Mouse (Mus musculus) heart, embryonic 14.5 days (tissue): Measurements from ENCODE around the gene Gm42688. TPM values are rescaled to one million over a fixed set of nuclear protein-coding genes. Genes with fewer than 3 reads are reported as not detected.

Experiments
- ATAC-seq: fragments of 200-750 bp; cut with Nextera tagmentation; 2 replicates; pipeline ENCODE4 v1.8.0; 2017; ENCODE audit warnings: low read depth, moderate TSS enrichment; ENCODE audit not compliant: insufficient number of reproducible peaks, insufficient read depth, low FRiP score
- H3K27ac ChIP-seq, 2 experiments: fragments of 200-500 bp in 1 of 2; fragments of 300-500 bp in 1 of 2; sonication (generic) in 1 of 2; replicated peaks in 1 of 2; 2 replicates each; pipeline ENCODE4 v1.5.1; 2012 to 2014; ENCODE audit warnings: low read depth in 2 of 2, low read length in 2 of 2, control low read depth in 1 of 2, mild to moderate bottlenecking in 1 of 2, mixed read lengths in 1 of 2; ENCODE audit not compliant: control insufficient read depth in 1 of 2, insufficient read depth in 1 of 2
- H3K27me3 ChIP-seq: fragments of 300-500 bp; sonication (generic); 2 replicates; pipeline ENCODE4 v1.6.1; 2014; ENCODE audit warnings: mild to moderate bottlenecking, low read length, control low read depth; ENCODE audit not compliant: control insufficient read depth, insufficient read depth
- H3K36me3 ChIP-seq: fragments of 300-500 bp; sonication (generic); 2 replicates; pipeline ENCODE4 v1.6.1; 2014; ENCODE audit warnings: mild to moderate bottlenecking, control low read depth, low read length, mixed read lengths; ENCODE audit not compliant: control insufficient read depth, insufficient read depth
- H3K4me1 ChIP-seq, 2 experiments: fragments of 200-500 bp in 1 of 2; fragments of 300-500 bp in 1 of 2; sonication (generic) in 1 of 2; 2 replicates each; pipeline ENCODE4 v1.6.1; 2012 to 2014; ENCODE audit warnings: low read length in 2 of 2, control low read depth in 1 of 2, mixed read lengths in 1 of 2; ENCODE audit not compliant: control insufficient read depth in 2 of 2, insufficient read depth in 2 of 2
- H3K4me2 ChIP-seq: fragments of 300-500 bp; sonication (generic); 2 replicates; pipeline ENCODE4 v1.6.1; 2014; ENCODE audit warnings: mild to moderate bottlenecking, low read length
- H3K4me3 ChIP-seq, 2 experiments: fragments of 200-500 bp in 1 of 2; fragments of 300-500 bp in 1 of 2; sonication (generic) in 1 of 2; 2 replicates each; pipeline ENCODE4 v1.5.1; 2012 to 2014; ENCODE audit warnings: low read length in 2 of 2, mild to moderate bottlenecking in 2 of 2, control low read depth in 1 of 2, low read depth in 1 of 2, moderate library complexity in 1 of 2; ENCODE audit not compliant: control insufficient read depth in 1 of 2, insufficient read depth in 1 of 2
- H3K9ac ChIP-seq: fragments of 300-500 bp; sonication (generic); 2 replicates; pipeline ENCODE4 v1.6.1; 2014; ENCODE audit warnings: mild to moderate bottlenecking, low read length
- H3K9me3 ChIP-seq: fragments of 300-500 bp; sonication (generic); 2 replicates; pipeline ENCODE4 v1.6.1; 2016; ENCODE audit warnings: low read length, control low read depth; ENCODE audit not compliant: control insufficient read depth
- WGBS: fragments of 180-500 bp; shearing (Covaris S2); extraction: QIAGEN DNeasy Blood & Tissue Kit; methylation state at CpG from one replicate; pipeline ENCODE4 v1.1.7; 2014; 5-methylcytosine and 5-hydroxymethylcytosine counted together
- polyA plus RNA-seq: library from polyadenylated mRNA; unstranded; fragments of >200 nt; fragmentation: Nextera tagmentation; extraction: Ambion mirVana; gene quantifications from 2 replicates; pipeline ENCODE4 v1.2.1, GENCODE M21; 2014

Gm42688 gene
- polyA plus RNA-seq, 1 experiment from 2014 or later, result 1.3 TPM

- Histone ChIP-seq H3K4me2 (peak overlapping the region; percentile 99), H3K36me3 (peaks cover 32% of the 10 kb centered on the region), H3K4me1 (peaks cover 24 to 33% of the 10 kb centered on the region in 2 experiments), H3K9ac (peak overlapping the region; percentile 90), H3K27me3 (no peaks in the 10 kb centered on the region), H3K27ac (peak overlapping the region; percentile 88 to 89), H3K9me3 (no peaks in the 10 kb centered on the region), H3K4me3 (peak overlapping the region; percentile 74 to 79)
- 2% methylated on average over 49 of the region's 52 CpGs for WGBS
- ATAC-seq, result peak; percentile 6; the same call in 1 of the 2 replicates
Observed at GRCm38 (mm10) chr6:83121863-83122710, 20.7 kb downstream of the Gm42688 start.

- no peak for ATAC-seq
- H3K4me2 ChIP-seq, result no peak overlapping the region
- H3K4me3 ChIP-seq, result no peak overlapping the region
- WGBS, result 83% methylated on average over 5 of the region's 5 CpGs
- H3K4me1 ChIP-seq, result peaks cover 24 to 33% of the 10 kb centered on the region in 2 experiments
- H3K36me3 ChIP-seq, result peaks cover 23% of the 10 kb centered on the region
- no peak overlapping the region for H3K27ac ChIP-seq
- H3K9ac ChIP-seq, result no peak overlapping the region
- no peaks in the 10 kb centered on the region for H3K9me3 ChIP-seq
- H3K27me3 ChIP-seq, result no peaks in the 10 kb centered on the region
Observed at GRCm38 (mm10) chr6:83122961-83123360, 21.5 kb downstream of the Gm42688 start.

- H3K9me3 ChIP-seq, result no peaks in the 10 kb centered on the region
- WGBS, result under 1% methylated on average over 30 of the region's 30 CpGs
- no peaks in the 10 kb centered on the region for H3K27me3 ChIP-seq
- peak overlapping the region; percentile 88 for H3K4me2 ChIP-seq
- peak overlapping the region; percentile 69 to 80 for H3K4me3 ChIP-seq
- no peak for ATAC-seq
- H3K36me3 ChIP-seq, result 0 out of 2 replicates have a peak, but pooled peaks cover 6% of the 10 kb centered on the region
- peak overlapping the region; percentile 81 for H3K9ac ChIP-seq
- H3K4me1 ChIP-seq, result peaks cover 20 to 30% of the 10 kb centered on the region in 2 experiments
- 0 out of 4 replicates have a peak overlapping the region, but pooled peaks of 1 of the 2 experiments have one; percentile 46 for H3K27ac ChIP-seq
Observed at GRCm38 (mm10) chr6:83124851-83125312, 23.5 kb downstream of the Gm42688 start.

GRCm38 (mm10) chr6:83125331-83125730, 23.9 kb downstream of the Gm42688 start, which contains the start of gene Ino80b:
Gene Ino80b (minus strand): TSS chr6:83125431.
- Histone ChIP-seq H3K4me3 (peak within 1 kb of the TSS; percentile 69 to 80), H3K27ac (0 out of 4 replicates have a peak within 1 kb of the TSS, but pooled peaks of 1 of the 2 experiments have one; percentile 46), H3K9me3 (no peaks in the 10 kb centered on the region), H3K4me2 (peak within 1 kb of the TSS; percentile 88), H3K4me1 (peaks cover 16 to 25% of the 10 kb centered on the region in 2 experiments), H3K36me3 (0 out of 2 replicates have a peak, but pooled peaks cover 6% of the 10 kb centered on the region), H3K27me3 (no peaks in the 10 kb centered on the region), H3K9ac (peak within 1 kb of the TSS; percentile 81)
- WGBS, result 26% methylated on average over 5 of the region's 5 CpGs
- no peak for ATAC-seq

- ATAC-seq, result no peak
- peaks cover 9 to 16% of the 10 kb centered on the region in 2 experiments for H3K4me1 ChIP-seq
- no peak overlapping the region for H3K9ac ChIP-seq
- 93% methylated on average over 5 of the region's 5 CpGs for WGBS
- H3K36me3 ChIP-seq, result 0 out of 2 replicates have a peak, but pooled peaks cover 6% of the 10 kb centered on the region
- H3K4me2 ChIP-seq, result no peak overlapping the region
- H3K4me3 ChIP-seq, result no peak overlapping the region
- no peaks in the 10 kb centered on the region for H3K9me3 ChIP-seq
- H3K27ac ChIP-seq, result no peak overlapping the region
- no peaks in the 10 kb centered on the region for H3K27me3 ChIP-seq
Observed at GRCm38 (mm10) chr6:83127419-83127818, 26.0 kb downstream of the Gm42688 start.

GRCm38 (mm10) chr6:83131469-83132034, 30.1 kb downstream of the Gm42688 start:
- 72% methylated on average over 6 of the region's 6 CpGs for WGBS
- Histone ChIP-seq H3K4me1 (peaks cover 10% of the 10 kb centered on the region in 2 experiments; a peak in 3 of 4 replicates), H3K9ac (no peak overlapping the region), H3K27ac (no peak overlapping the region), H3K9me3 (no peaks in the 10 kb centered on the region), H3K36me3 (no peaks in the 10 kb centered on the region), H3K4me2 (no peak overlapping the region), H3K4me3 (no peak overlapping the region), H3K27me3 (no peaks in the 10 kb centered on the region)
- no peak for ATAC-seq

- Histone ChIP-seq H3K4me2 (no peak overlapping the region), H3K27ac (no peak overlapping the region), H3K4me1 (peaks cover 10 to 12% of the 10 kb centered on the region in 2 experiments; a peak in 3 of 4 replicates), H3K4me3 (no peak overlapping the region), H3K9me3 (no peaks in the 10 kb centered on the region), H3K36me3 (no peaks in the 10 kb centered on the region), H3K27me3 (no peaks in the 10 kb centered on the region), H3K9ac (no peak overlapping the region)
- 77% methylated on average over 9 of the region's 9 CpGs for WGBS
- ATAC-seq, result no peak
Observed at GRCm38 (mm10) chr6:83132176-83132919, 30.9 kb downstream of the Gm42688 start.
